Mouse (Mus musculus) heart, postnatal 14 days (tissue): ENCODE measurements at regions not wholly inside any gene's neighbourhood (a gene's known extent, or its start where the extent isn't known, plus 50 kb on each side); places are given as distances from the start of the nearest gene placed in this dataset.
"Not testable (repeated sequence)": the region's sequence is repeated elsewhere in the genome, so short reads cannot be mapped to it uniquely, and the experiment has no call there.

ENCODE experiments used
- DNase-seq, 2 experiments: peaks; one replicate each; pipeline ENCODE4 v3.0.0; 2021 to 2022
- intact Hi-C: fragments of 180-260 bp; cut with DNase I; formaldehyde crosslinking; loops from one replicate; pipeline ENCODE4 v1.15.1; 2025

DNA sequence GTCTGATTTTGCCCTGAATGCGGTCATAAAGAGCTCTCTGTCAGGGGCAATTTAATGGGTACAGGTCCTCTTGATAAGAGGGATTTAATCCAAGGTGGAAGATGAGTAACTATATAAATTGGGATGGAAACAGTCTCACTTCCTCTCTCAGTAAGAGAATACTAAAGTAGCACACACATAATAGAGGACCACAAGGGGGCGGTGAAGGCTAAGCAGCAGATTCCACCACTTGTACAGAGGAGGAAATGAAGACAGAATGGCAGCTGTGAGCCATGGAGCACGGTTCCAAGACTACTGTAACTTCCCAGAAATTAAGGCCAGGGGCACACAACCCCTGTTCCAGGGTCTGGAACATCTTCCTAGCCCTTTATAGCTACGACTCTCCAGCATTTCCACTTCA, 262.6 kb upstream of the Ywhaq start:
- DNase-seq: peak; percentile 19 to 48

DNA sequence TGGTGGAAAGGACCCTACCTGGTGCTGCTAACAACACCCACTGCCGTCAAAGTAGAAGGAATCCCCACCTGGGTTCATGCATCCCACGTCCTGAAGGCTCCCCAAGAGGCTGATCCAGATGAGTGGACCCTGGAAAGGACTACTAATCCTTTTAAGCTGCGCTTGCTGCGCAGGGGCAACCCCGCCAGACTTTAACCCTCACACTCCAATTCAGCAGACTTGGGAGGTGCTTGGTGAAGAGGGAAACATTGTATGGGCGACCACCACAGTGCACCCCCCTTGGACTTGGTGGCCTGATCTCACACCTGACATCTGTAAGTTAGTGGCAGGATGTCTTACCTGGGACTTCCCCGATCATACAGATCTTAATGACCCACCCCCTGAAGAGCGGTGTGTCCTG, 231.9 kb upstream of the Ywhaq start:
- not testable (repeated sequence) for DNase-seq

More for the DNA sequence above, 262.6 kb upstream of the Ywhaq start:
- intact Hi-C loops: not testable (repeated sequence)

DNA sequence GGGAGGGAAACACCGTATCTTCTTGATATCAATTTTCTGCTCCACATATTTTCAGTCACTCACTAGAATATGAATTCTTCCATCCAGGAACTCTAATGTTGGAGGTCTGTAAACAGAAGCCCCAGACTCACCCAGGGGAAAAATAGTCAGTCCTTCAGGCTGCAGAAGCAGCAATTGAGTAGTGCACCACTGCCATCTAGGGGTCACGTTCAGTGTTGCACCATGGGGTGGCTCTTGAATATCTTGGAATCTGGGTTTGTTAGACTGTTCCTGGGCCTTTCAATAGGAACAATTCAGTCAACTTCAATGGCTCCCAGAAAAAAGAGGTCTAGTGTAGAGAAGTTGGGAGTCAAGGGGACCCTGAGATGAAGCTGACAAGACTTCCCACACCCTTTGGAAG, 196.3 kb upstream of the Ywhaq start:
- DNase-seq: peak; percentile 59 to 71
- intact Hi-C loops: loop anchor here (5.0 kb wide), 1 partner anchor 91 kb away; no protein-coding TSS in a partner anchor

More for the DNA sequence above, 231.9 kb upstream of the Ywhaq start:
- intact Hi-C loops: not testable (repeated sequence)

- DNase-seq: no peak
- intact Hi-C loops: no loop called here
Measured at GRCm38 (mm10) chr12:21568415-21569040, 151.1 kb upstream of the Ywhaq start.

DNA sequence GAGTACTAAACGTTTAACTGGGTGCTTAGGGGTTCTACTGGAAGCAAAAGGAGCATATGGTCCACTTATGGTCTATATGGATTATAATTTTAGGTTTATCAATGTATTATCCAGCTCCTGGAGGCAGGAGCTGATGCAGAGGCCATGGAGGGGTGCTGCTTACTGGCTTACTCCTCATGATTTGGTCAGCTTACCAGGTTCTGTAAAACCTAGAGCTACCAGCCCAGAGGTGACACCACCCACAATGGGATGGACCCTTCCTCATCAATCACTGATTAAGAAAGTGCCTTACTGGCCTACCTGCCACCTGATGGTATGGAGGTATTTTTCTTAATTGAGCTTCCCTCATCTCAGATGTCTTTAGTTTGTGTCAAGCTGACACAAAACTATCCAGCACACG, 126.5 kb upstream of the Ywhaq start:
- intact Hi-C loops: not testable (repeated sequence)

DNA sequence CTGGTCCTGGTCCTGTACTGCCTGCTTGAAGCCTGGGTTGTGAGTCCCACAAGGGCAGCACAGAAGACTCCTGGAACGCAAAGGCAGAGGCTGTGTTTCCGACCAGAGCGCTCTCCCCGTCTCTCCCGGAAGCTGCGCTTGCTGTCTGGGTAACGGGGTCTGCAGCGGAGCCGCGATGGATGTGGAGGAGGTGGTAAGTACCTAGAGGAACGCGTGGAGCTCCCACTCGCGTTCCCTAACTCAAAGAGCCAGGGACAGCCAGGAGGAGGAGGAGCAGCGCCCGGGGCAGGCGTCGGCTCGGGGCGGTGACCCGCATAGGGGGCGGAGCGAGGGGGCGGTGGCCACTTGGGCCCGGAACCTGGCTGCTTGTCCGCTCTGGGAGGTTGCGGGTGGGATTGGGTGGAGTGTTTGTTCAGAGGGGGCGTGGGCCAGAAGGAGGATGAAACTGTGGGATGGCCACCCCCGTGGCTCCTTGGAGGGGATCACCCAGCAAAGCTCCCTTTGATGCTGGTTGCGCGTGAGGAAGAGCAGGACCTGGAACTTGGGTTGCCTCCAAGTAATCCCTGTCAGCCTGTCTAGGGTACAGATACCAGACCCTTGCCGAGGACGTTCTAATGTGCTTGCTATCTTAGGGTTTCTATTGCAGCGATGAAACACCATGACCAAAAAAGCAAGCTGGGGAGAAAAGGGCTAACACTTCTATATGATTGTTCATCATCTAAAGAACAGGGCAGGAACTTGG, 125.9 kb upstream of the Ywhaq start:
- intact Hi-C loops: not testable (repeated sequence)

More for the DNA sequence above, 126.5 kb upstream of the Ywhaq start:
- DNase-seq: not testable (repeated sequence)

DNA sequence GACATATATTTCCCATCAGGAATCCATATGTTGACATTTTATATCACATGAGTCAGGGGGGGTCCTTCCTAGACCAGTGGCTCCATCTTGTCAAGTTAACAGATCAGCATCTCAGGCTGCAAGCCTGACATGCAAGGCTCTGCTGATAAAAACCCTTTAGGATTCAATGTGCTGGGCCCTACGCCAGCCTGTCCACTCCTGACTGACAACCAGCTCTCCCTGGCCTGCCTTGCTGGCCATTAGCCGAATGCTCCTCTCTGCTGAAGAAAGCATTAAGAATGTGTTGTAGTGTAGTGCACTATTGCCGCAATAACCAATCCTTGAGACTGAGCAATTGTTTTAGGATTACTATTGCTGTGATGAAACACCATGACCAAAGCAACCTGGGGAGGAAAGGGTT, 114.3 kb upstream of the Ywhaq start:
- intact Hi-C loops: no loop called here
- DNase-seq: peak; percentile 28 to 36

More for the DNA sequence above, 125.9 kb upstream of the Ywhaq start:
- DNase-seq: peak; percentile 79 to 81

DNA sequence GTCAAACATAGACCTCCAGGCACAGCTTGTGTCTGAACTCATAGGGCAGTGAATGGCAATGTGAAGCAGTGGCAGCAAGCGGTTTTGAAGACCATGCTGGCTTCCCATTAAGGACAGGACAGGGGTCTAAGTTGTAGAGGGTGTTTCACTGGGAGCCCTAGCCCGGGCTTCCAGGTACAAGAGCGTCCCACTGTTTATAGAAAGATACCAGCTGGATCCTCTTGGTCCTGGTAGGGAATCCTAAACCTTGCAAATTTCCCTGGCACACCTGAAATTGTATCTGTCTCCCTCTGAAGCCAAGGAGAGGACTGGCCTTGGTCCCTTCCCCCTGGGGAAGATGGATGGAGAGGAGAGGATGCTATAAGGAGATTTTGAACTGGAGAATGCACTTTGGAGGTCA, 111.9 kb upstream of the Ywhaq start:
- intact Hi-C loops, DNase-seq: not testable (repeated sequence)

- intact Hi-C loops: not testable (repeated sequence)
Measured at GRCm38 (mm10) chr12:21527336-21527735, 109.9 kb upstream of the Ywhaq start.

GRCm38 (mm10) chr12:21526906-21527305, 109.5 kb upstream of the Ywhaq start:
- DNase-seq, intact Hi-C loops: not testable (repeated sequence)

More at GRCm38 (mm10) chr12:21527336-21527735, 109.9 kb upstream of the Ywhaq start:
- DNase-seq: not testable (repeated sequence)

GRCm38 (mm10) chr12:21525567-21525966, 108.1 kb upstream of the Ywhaq start:
- intact Hi-C loops, DNase-seq: not testable (repeated sequence)

- intact Hi-C loops: loop anchor here (5.0 kb wide), 1 partner anchor 90 kb away; no protein-coding TSS in a partner anchor
- DNase-seq: no peak
Measured at GRCm38 (mm10) chr12:21522621-21523020, 105.2 kb upstream of the Ywhaq start.

DNA sequence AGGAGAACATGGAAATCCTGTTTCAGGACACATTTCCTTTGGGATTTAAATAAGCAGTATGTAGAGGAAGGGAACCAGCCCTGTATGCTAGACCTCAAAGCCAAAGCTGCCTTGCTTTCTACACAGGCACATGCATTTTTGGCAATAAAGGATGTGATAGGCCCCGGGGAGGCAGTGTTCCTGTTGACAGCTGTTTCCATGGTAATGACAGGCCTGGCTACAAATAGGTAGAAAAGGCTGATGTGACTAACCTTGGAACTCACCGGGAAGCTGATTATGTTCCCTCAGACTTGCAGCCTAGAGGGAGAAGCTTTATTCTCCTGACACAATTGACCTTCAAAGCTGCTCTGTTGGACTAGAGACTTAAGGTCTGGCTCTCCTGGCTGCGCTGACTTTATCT, 101.6 kb upstream of the Ywhaq start:
- DNase-seq: no peak
- intact Hi-C loops: loop anchor here (5.0 kb wide), 1 partner anchor 102 kb away; the partner anchor contains the start of gene Ywhaq

DNA sequence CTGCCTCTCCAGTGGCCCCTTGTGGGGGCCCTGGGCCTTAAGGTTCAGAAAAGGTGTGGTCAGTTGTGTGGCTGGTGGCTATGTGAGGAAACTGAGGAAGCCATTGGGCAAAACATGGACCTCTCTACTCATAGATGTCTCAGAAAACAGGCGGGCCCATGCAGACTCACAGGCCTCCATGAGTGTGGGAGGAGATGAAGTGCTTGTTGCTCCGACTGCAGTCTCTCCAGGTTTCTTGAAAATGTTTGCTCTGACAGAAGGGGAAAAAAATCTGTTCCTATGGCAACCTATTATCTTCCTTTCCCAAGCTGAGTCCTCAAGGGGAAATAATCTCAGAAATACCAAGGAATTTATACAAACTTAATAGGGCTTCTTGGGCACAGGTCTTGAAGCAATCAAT, 95.3 kb upstream of the Ywhaq start:
- DNase-seq: no peak
- intact Hi-C loops: no loop called here

GRCm38 (mm10) chr12:21511043-21511665, 93.7 kb upstream of the Ywhaq start:
- intact Hi-C loops: no loop called here
- DNase-seq: no peak

DNA sequence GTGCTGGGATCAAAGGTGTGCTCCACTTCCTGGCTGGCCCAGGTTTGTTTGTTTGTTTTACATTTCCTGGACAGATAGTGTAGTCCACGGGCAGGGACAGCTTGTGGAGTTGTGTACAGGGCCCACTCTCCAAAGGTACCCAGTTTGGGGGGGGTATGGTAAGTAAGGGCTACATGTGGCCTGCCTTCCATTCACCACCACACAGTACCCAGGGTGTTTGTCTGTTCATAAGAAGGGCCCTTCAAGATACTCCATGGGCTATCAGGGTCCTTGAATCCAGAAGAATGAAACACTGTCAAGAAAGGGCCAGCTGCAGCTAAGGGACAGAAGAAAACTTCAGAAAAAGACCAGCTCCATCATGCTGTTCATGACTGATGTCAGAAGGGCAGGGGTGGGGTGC, 89.6 kb upstream of the Ywhaq start:
- intact Hi-C loops: no loop called here
- DNase-seq: no peak

DNA sequence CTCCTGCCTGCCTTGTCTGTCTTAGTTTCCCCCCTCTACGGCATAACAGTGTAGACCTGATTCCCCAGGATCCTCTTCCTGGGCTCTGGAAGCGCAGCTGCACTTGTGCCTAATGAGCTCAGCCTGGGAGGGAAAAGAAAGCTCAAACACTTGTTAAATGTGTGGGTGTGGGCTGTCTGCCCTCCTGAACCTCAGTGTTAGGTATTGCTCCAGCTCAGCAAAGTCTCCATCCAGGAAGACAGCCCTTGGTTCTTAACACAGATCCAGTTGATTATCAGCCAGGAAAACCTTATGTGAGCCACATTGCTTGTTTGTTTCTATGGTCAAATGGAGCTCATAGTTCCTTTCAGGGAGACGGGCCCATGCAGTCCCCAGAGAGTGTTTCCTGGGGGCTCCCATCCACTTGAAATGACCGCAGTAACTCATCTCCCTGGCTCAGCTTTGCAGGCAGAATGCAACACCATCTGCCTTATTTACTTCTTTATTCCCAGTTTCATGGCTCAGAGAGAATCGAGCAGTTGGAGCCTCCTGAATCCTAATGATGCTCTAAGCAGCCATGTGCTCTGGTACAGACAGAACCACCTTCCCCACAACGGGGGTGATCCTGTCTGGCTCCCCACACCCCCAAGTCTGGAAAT, 88.4 kb upstream of the Ywhaq start:
- DNase-seq: no peak
- intact Hi-C loops: no loop called here

DNA sequence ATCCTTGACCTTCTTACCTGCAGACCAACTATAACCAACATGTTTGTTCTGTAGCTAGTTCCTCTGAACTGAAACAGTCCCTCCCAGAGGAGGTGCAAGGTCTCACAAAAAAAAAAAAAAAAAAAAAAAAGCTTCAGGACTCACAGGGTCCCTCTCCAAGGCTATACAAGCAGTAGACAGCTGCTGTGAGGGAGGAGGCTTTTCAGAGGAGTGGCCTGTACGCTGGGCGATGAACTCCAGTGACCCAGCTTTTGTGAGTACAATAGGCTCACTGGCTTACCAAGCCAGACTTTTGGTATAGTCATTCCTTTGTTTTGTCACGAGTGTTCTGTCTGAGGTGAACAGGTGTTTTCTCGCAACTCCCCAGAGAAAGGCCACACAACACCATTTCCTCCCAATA, 85.8 kb upstream of the Ywhaq start:
- intact Hi-C loops: loop anchor here (5.0 kb wide), 1 partner anchor 66 kb away; no protein-coding TSS in a partner anchor
- no peak for DNase-seq

GRCm38 (mm10) chr12:21496974-21497373, 79.5 kb upstream of the Ywhaq start:
- intact Hi-C loops: no loop called here
- no peak for DNase-seq

DNA sequence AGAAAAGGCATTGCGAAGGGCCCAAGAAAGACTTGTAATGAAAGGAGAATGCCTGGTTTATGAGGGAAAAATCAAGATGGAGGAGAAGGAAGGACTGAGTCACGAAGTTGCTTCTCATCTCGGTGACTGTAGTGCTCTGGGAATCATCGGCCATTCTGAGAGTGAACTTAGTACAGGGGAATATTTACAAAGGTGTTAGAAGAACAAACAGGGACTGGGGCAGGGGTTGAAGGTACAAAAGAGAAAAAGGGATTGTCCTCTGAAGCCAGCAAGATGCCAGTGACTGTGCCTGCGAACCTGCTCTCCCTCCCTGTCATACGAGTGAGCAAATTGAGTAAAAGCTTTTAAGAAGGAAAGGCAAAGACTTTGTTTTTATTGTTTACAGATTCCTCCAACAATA, 78.1 kb upstream of the Ywhaq start:
- intact Hi-C loops: no loop called here
- no peak for DNase-seq

DNA sequence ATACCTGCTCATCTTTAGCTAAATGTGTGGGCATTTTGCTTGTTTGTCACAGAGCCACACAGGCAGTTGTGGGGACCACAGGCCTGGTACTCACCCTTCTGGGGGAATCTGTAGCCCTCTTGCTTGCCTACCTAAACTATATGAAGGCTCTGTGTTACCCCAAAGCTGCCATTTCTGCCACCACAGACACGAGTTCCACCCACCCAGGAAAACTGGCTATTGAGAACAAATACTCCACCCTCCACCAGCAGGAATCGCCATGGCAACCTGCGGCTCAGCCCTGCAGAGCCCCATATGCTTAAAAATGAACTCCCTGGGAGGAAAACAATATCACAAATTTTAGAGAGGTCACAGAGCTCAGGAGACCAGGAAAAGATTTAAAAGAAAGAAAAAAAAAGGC, 76.0 kb upstream of the Ywhaq start:
- DNase-seq: no peak
- intact Hi-C loops: no loop called here
